Mouse (Mus musculus): Measurements from ENCODE around the gene Qser1.

DNA sequence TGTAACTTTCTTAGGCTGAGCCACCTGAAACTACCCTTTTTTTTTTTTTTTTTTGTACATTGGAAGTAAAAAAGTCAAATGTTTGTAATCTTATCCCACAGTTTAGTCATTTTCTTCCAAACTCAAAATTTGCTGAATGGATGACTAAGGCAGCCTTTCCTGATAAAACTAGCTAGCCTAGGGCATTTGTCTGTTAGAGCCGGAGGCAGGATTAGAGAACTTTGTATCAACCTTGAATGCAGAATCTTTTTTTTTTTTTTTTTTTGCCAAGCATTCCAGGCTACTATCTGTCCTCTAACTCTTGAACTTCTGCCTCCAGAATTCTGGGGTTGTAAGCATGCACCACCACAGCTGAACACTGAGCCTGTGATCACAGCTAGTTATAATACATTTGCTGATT lies 38.3 kb upstream of the Qser1 start:
- TF ChIP-seq CTCF (IDR thresholded peaks at IDR 0.05; ENCODE audit: control insufficient read depth, insufficient read depth, insufficient replicate concordance, low read depth, low read length) = no peak
- no peak for TF ChIP-seq POLR2A (IDR thresholded peaks at IDR 0.05; ENCODE audit: control insufficient read depth, low read depth, low read length)
